Mouse (Mus musculus) WW6 (cell line): Measurements from ENCODE around the gene Evpl.

Experiments
- DNase-seq: peaks from one replicate; pipeline ENCODE4 v3.0.0-alpha.2; 2013; ENCODE audit warnings: low read depth, low spot score

Gene Evpl

GRCm38 (mm10) chr11:116213877-116214510 is 23.9 kb downstream of the Evpl start:
- DNase-seq = no peak

- DNase-seq = no peak
Observed at GRCm38 (mm10) chr11:116212847-116213246, 25.0 kb downstream of the Evpl start.

GRCm38 (mm10) chr11:116210696-116211095 is 27.2 kb downstream of the Evpl start:
- DNase-seq = no peak

- DNase-seq = no peak
Observed at GRCm38 (mm10) chr11:116209257-116209656, 28.6 kb downstream of the Evpl start.

GRCm38 (mm10) chr11:116208660-116209059 is 29.2 kb downstream of the Evpl start:
- no peak for DNase-seq

GRCm38 (mm10) chr11:116206678-116207077 is 31.2 kb downstream of the Evpl start:
- no peak for DNase-seq

GRCm38 (mm10) chr11:116203150-116203549 is 34.7 kb downstream of the Evpl start:
- no peak for DNase-seq

- DNase-seq = no peak
Observed at GRCm38 (mm10) chr11:116201151-116201550, 36.7 kb downstream of the Evpl start.

GRCm38 (mm10) chr11:116198639-116199531 is 39.0 kb downstream of the Evpl start, which contains the start of the genes Ten1 and Acox1:
Gene Ten1, plus strand, starts transcription at chr11:116198855.
Gene Acox1, minus strand, starts transcription at chr11:116199045.
- DNase-seq = peak; percentile 87

- no peak for DNase-seq
Observed at GRCm38 (mm10) chr11:116198132-116198531, 39.7 kb downstream of the Evpl start.

- no peak for DNase-seq
Observed at GRCm38 (mm10) chr11:116197584-116197906, 40.3 kb downstream of the Evpl start.

- no peak for DNase-seq
Observed at GRCm38 (mm10) chr11:116196866-116197583, 40.9 kb downstream of the Evpl start.

GRCm38 (mm10) chr11:116196336-116196735 is 41.5 kb downstream of the Evpl start:
- DNase-seq = no peak

GRCm38 (mm10) chr11:116195252-116195651 is 42.6 kb downstream of the Evpl start:
- no peak for DNase-seq

- no peak for DNase-seq
Observed at GRCm38 (mm10) chr11:116194619-116195018, 43.3 kb downstream of the Evpl start.

- no peak for DNase-seq
Observed at GRCm38 (mm10) chr11:116187226-116187930, 50.5 kb downstream of the Evpl start.

- DNase-seq = no peak
Observed at GRCm38 (mm10) chr11:116186360-116186759, 51.5 kb downstream of the Evpl start.

- DNase-seq = no peak
Observed at GRCm38 (mm10) chr11:116185836-116186235, 52.0 kb downstream of the Evpl start.

- no peak for DNase-seq
Observed at GRCm38 (mm10) chr11:116178411-116179121, 59.3 kb downstream of the Evpl start.

- DNase-seq = no peak
Observed at GRCm38 (mm10) chr11:116176010-116176409, 61.9 kb downstream of the Evpl start.
